Mouse (Mus musculus) mesoderm, embryonic 11.5 days (tissue): ENCODE data around the gene Stim1.

Experiments used
- DNase-seq: peaks from one replicate; pipeline ENCODE4 v3.0.0-alpha.2; 2012; ENCODE audit warnings: low read depth, low spot score

Gene Stim1

GRCm38 (mm10) chr7:102302471-102302870 is 34.9 kb downstream of the Stim1 start:
- no peak for DNase-seq

- no peak for DNase-seq
These were observed 38.0 kb downstream of the Stim1 start for GRCm38 (mm10) chr7:102305596-102305995.

DNA sequence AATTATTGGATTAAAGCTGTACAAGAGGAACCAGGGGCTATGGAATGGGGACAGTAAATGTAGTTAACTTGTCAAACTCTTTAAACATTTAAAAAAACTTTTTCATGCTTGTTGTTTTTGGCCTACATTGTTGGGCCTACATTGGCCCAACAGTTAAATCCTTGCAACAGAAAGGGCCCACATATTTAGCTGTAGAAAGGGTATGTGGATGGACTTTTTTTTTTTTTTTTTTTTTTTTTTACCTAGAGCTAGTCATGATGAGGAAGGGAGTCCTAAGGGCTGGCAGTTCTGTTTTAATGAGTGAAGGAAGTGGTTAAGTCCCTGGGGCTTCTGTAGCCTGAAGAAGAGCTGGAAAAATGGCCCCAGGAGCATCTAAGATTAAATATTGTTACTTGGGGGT is 42.7 kb downstream of the Stim1 start:
- DNase-seq = no peak

DNA sequence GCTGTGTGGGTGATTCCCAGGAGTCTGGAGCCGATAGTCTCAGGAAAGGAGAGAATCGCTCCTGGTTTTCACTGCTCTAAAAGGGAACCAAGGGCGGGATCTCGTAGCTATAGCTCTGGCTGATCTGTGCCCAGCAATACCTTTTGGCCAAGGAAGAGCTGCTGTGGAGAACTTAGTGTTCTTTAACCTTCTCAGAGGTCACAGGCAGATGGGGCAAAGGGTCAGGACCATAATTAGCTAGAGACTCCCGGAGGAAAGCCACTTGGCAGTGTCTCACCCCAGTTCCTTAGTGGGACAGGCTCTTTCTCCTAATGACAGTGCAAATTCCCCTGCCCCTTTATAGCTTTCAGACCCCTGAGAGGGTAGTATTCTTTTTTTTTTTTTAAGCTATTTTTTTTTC is 43.2 kb downstream of the Stim1 start:
- DNase-seq = no peak

DNA sequence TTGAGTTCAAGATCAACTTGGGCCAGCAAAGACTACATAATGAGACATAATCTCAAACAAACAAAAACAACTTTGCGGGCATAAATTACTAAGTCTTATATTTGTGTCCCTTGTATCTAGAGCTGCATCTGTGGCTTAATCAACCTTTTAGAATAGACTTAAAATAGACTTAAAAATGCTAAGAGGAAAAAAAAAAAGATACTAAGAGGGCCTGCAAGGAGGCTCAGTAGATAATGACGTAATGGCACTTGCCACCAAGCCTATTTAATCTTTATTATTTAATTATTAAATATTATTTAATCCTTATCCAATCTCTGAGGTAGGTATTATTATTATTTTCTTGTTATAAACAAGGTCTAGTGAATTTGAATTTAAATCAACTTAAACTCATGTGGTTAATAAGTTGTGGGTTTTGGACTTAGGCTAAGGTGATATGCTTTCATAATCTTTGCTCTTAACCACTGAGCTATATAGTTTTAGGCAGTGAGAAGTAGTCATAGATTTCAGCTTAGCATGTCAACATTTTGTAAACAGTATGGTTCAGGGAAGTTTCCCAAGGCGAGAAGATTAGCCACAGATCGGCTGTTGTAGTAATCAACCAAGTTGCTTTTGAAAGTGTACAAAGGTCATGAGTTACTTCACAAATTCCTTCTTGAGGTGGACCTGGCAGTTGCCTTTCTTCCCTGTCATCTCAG is 45.4 kb downstream of the Stim1 start:
- no peak for DNase-seq

DNA sequence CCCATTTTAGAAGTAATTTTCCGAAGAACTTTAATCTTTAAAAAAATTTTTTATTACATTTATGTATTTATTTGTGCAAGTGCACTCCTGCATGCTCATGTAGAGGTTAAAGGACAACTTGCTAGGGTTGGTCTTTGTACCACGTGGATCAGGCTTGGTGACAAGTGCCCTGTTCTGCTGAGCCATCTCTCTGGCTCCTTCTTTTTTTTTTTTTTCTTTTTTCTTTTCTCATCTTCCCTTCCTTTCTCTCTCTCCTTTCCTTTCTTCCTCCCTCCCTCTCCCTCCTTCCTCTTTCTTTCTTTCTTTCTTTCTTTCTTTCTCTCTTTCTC is 45.9 kb downstream of the Stim1 start:
- no peak for DNase-seq

DNA sequence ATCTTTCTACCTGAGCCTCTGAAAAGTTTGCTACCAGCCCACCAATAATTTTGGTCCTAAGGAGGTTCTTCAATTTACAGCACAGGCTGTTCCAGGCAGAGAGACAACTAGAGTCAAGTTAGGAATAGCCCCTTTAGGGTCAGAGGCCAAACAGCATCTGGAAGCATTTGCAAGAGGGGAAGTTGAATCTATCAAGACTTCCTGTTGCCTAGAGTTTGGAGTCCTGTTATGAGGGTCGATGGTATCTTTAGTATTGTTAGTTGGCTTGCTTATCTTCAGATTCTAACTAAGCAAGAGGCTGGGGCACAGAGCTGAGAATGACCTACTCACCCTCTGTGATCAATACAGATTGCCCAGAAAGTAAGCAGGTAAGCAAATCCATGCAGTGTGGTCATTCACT is 46.5 kb downstream of the Stim1 start:
- peak; percentile 8 for DNase-seq

DNA sequence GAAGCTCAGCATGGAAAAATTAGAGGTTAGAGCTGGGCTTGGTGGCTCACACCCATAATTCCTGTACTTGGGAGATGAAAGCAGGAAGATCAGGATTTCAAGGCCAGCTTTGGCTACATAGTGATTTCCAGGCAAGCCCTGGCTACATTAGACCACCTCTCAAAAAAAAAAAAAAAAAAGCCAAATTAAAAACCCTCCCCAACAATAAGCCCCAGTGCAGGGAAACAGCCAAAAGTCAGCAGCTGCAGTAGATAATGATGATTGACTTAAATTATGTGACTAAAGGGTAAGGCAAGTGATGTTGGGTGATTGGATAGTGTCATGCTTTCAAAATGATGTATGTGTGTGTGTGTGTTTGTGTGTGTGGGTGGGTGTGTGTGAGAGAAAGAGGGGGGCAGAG is 47.3 kb downstream of the Stim1 start:
- no peak for DNase-seq

GRCm38 (mm10) chr7:102315435-102315834 is 47.8 kb downstream of the Stim1 start:
- DNase-seq = no peak

- no peak for DNase-seq
These were observed 50.1 kb downstream of the Stim1 start for GRCm38 (mm10) chr7:102317583-102318168.

DNA sequence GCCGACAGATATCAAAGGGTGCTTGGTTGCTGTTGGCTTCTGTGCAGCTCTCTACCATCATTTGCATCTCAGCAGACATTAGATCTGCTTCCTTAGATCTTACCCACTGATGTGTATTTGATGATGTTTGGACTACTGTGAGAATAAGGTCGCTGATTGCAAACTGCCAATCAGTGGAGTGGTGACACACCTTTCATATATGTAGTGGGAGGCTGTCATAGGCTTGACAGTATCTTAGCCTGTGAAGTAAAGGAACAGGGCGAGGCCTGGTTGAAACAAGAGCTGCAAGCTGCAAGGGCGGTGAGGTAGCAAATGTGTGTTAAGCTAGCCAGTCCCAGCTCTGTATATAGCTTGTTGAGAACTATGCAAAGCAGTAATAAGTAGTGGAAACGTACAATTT is 54.5 kb downstream of the Stim1 start:
- no peak for DNase-seq

- DNase-seq = no peak
These were observed 58.7 kb downstream of the Stim1 start for GRCm38 (mm10) chr7:102326323-102326722.

GRCm38 (mm10) chr7:102330270-102330669 is 62.7 kb downstream of the Stim1 start:
- DNase-seq = no peak

DNA sequence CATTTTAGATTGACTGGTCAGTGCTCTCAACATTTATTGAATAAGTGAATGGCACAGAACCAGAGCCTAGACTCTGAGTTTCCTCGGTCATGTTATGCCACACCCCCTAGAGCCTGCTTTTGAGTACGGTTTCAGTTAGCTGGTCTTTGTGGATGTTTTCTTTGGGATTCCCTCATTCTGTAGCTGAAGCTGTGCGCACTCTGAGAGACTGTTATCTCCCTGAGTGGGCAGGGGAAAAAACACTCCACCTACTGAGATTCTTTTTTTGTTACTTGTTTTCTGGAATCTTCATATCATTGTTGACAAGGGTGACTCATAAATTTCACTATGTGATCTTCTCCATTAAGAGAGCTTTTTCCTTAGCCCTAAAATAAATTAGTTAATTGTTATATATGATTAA is 63.9 kb downstream of the Stim1 start:
- no peak for DNase-seq

DNA sequence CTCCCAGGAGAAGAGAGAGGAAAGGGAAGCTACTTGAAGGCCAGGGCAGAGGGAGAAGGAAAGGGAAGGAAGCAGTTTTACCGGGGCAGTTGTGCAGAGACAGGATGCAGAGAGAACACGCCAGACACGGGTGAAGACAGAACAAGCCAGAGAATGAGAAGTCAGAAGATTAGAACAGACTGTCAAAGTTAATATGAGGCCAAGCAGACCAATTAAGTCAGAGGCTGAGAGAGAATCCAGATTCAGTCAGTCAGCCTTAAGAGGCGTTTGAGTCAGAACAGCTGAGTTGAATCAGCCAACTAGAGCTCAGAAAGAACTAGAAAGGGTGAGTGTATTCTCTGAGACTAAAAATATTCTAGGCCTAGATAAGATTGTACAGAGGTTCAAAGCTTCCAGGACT is 66.1 kb downstream of the Stim1 start:
- DNase-seq = no peak

GRCm38 (mm10) chr7:102337326-102337725 is 69.7 kb downstream of the Stim1 start:
- no peak for DNase-seq

- DNase-seq = no peak
These were observed 70.3 kb downstream of the Stim1 start for GRCm38 (mm10) chr7:102337898-102338297.

DNA sequence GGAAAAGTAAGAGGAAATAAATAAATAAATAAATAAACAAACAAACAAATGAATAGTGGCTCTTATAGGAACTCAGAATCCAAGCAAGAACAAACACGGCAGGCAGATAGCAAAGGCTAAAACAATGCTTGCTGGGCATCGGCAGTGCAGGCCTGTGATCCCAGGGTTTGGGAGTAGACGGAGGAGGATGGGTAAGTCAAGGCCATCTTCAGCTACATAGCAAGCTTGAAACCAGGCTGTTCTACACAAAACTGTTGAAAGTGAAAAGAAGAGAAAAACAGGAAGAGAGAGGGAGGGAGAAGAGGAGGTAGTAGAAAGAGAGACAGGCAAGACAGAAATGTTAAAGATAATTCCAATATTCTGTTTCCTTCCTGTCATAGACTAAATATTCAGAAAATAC is 71.3 kb downstream of the Stim1 start:
- DNase-seq = no peak

DNA sequence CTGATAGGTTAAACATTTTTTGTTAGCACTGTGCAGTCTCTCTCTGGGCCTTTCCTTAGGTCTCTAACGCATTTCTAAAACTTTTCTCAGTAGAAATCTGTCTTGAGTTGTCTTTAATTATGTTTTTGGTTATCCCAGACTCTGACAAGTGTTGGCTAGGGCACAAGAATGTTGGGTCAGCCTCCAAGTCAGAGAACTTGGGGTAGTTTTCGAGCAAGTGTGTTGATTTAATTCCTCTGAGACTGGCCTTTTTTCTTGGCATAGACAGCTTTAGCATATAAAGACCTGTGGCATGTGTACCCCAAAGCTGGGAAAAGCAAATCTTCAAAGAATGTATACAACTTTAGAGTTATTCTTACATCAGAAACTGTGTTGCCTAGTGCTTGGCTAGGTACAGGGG is 78.3 kb downstream of the Stim1 start:
- DNase-seq = no peak

- no peak for DNase-seq
These were observed 79.7 kb downstream of the Stim1 start for GRCm38 (mm10) chr7:102347327-102347726.

DNA sequence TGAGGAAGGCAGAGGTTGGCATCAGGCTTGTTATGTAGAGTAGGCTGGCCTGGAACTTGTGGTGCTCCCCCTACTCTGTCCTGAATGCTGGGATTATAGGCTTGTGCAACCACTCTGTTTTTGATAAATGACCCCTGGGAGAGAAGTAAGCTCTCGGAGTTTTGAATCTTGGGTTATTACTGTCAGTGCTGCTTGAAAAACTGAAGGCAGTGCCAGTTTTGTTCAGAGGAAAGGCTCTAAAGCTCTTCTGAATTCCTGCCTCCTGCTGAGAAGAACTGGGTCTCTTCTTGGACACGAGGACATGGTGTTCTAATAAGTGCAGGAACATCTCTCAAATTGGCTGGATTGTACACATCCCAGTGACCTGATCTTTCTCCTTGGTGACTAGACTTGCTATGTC is 81.1 kb downstream of the Stim1 start:
- no peak for DNase-seq

GRCm38 (mm10) chr7:102349236-102349635 is 81.6 kb downstream of the Stim1 start:
- no peak for DNase-seq

DNA sequence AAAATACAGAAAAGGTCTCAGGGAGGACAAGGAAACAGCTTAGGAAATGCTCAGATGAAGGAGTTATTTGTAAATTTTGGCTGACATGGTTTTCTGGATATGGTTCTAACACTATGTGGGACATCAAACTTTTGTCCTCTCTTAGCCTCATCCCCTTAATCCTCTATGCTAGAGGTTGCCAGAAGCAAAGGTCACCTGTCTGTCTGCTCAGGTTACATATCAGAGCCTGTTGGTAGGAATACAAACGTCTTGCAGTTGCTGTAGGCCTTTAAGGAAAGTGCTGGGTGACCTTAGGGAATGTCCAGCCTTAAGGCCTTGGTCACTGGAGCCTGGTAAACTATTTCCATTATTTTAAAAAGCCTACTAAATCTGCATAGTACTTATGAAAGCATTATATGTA is 85.8 kb downstream of the Stim1 start:
- no peak for DNase-seq

DNA sequence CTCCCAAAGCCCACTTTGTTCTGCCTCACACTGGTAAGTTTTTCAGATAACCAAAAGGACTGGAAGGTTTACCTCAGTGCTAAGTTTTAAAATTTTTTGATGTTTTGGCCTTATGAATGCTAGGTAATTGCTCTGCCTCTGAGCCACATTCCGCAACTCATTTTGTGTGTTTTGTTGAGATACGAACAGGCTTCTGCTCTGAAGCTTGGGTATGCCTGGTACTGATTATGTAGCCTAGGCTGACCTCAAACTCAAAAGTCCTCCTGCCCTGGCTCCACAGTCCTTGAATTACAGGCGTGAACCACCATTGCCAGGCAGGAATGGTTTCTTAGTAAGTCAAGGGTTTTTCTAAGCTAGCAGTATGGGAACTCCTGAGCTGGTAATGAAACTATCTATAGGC is 90.5 kb downstream of the Stim1 start:
- no peak for DNase-seq
